Mouse (Mus musculus): ENCODE data around the gene Gkap1.

GRCm38 (mm10) chr13:58292811-58293210, 17.3 kb upstream of the Gkap1 start:
- no peak for TF ChIP-seq CTCF (IDR thresholded peaks at IDR 0.05; ENCODE audit: low read depth, low read length)
- no peak for TF ChIP-seq POLR2A (IDR thresholded peaks at IDR 0.05; ENCODE audit: extremely low read depth, insufficient read depth, low read length)
